Mouse (Mus musculus) macrophage (primary cell): ENCODE data around the gene Olfr922. TPM values are rescaled to one million over a fixed set of nuclear protein-coding genes. Genes with fewer than 3 reads are reported as not detected.

Experiments used
- H3K27ac ChIP-seq: fragments of 350-480 bp; formaldehyde crosslinking; 2 replicates; pipeline ENCODE4 v1.9.0; 2021
- H3K36me3 ChIP-seq: fragments of 350-480 bp; formaldehyde crosslinking; 2 replicates; pipeline ENCODE4 v1.9.0; 2021; ENCODE audit errors: inconsistent target
- H3K4me3 ChIP-seq: fragments of 350-480 bp; formaldehyde crosslinking; 2 replicates; pipeline ENCODE4 v1.9.0; 2021; ENCODE audit errors: inconsistent target
- H3K79me2 ChIP-seq: fragments of 350-480 bp; formaldehyde crosslinking; 2 replicates; pipeline ENCODE4 v1.9.0; 2021; ENCODE audit errors: inconsistent target
- WGBS: methylation state at CpG from one replicate; pipeline ENCODE4 v1.1.7; 2026; ENCODE audit warnings: inconsistent platforms; ENCODE audit not compliant: missing documents; 5-methylcytosine and 5-hydroxymethylcytosine counted together
- polyA plus RNA-seq: library from polyadenylated mRNA; stranded (reverse); fragments of 250-400 nt; gene quantifications from 3 replicates; pipeline ENCODE4 v1.2.4, GENCODE M21; 2018; ENCODE audit warnings: inconsistent platforms
- total RNA-seq, 78 experiments: library from RNA; depleted of rRNA; stranded (reverse); fragments of 250-400 nt; gene quantifications; 1 replicate in 9 of 78; 2 replicates in 24 of 78; 3 replicates in 43 of 78; 4 replicates in 2 of 78; pipeline ENCODE4 v1.2.4; 2018; ENCODE audit warnings: inconsistent platforms in 56 of 78

Olfr922 gene
- total RNA-seq (2018; cell fraction: chromatin; rRNA removed) = not detected
- total RNA-seq (2018; cell fraction: cytosol; rRNA removed) = not detected
- total RNA-seq (2018; cell fraction: nucleus; rRNA removed) = under 1 TPM in 1 of 26 experiments, not detected in 25; 0.26 TPM
- not detected in 3 replicates for polyA plus RNA-seq

GRCm38 (mm10) chr9:38814314-38814713 is at the start of gene Olfr922:
Gene Olfr922 (plus strand): TSS chr9:38814614.
- H3K36me3 ChIP-seq = no peaks in the 10 kb centered on the region
- no peak within 1 kb of the TSS for H3K4me3 ChIP-seq
- H3K79me2 ChIP-seq = no peaks in the 10 kb centered on the region
- WGBS = 82% methylated on average over 2 of the region's 2 CpGs
- no peak within 1 kb of the TSS for H3K27ac ChIP-seq

- H3K4me3 ChIP-seq = no peak within 1 kb of the TSS
- no peaks in the 10 kb centered on the region for H3K36me3 ChIP-seq
- no peak within 1 kb of the TSS for H3K27ac ChIP-seq
- no peaks in the 10 kb centered on the region for H3K79me2 ChIP-seq
Measured at GRCm38 (mm10) chr9:38772768-38773167, 41.6 kb upstream of the Olfr922 start, which contains the start of gene Olfr921. Gene Olfr921 (plus strand): TSS chr9:38773068.

GRCm38 (mm10) chr9:38792689-38793088 is 21.7 kb upstream of the Olfr922 start:
- Histone ChIP-seq H3K36me3 (no peaks in the 10 kb centered on the region), H3K4me3 (no peak overlapping the region), H3K79me2 (no peaks in the 10 kb centered on the region), H3K27ac (no peak overlapping the region)
- 58% methylated on average over 2 of the region's 2 CpGs for WGBS

- Histone ChIP-seq H3K4me3 (no peak overlapping the region), H3K79me2 (no peaks in the 10 kb centered on the region), H3K27ac (no peak overlapping the region), H3K36me3 (no peaks in the 10 kb centered on the region)
Measured at GRCm38 (mm10) chr9:38805696-38806095, 8.7 kb upstream of the Olfr922 start.

GRCm38 (mm10) chr9:38815458-38815986 is 1.1 kb downstream of the Olfr922 start:
- no peaks in the 10 kb centered on the region for H3K36me3 ChIP-seq
- H3K79me2 ChIP-seq = no peaks in the 10 kb centered on the region

GRCm38 (mm10) chr9:38826245-38826644 is 11.8 kb downstream of the Olfr922 start, which contains the start of gene Olfr923:
Gene Olfr923 (plus strand): TSS chr9:38826545.
- no peak within 1 kb of the TSS for H3K4me3 ChIP-seq
- no peak within 1 kb of the TSS for H3K27ac ChIP-seq
- H3K79me2 ChIP-seq = no peaks in the 10 kb centered on the region
- H3K36me3 ChIP-seq = no peaks in the 10 kb centered on the region
- WGBS = 100% methylated on average over 1 of the region's 1 CpGs

More at GRCm38 (mm10) chr9:38815458-38815986, 1.1 kb downstream of the Olfr922 start:
- H3K4me3 ChIP-seq = no peak overlapping the region
- 91% methylated on average over 1 of the region's 1 CpGs for WGBS
- H3K27ac ChIP-seq = no peak overlapping the region

DNA sequence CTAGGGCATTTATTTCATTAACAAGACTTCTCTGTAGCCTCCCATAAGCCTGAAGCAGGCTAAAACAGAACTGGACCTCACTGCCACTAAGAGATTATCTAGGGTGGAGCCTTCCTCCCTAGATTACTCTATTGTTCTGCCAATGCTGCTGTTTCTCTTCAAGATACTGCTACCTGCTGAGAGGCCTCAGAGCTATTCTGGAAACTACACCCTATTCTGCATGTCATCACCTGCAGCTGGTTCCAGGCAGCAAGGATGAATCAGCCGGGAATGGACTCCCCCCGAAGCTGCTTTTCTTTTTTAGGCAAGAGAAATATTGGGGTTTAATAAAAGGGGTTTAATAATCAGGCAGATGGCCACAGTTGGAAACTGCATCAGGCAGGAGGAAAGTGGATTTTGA is 18.6 kb downstream of the Olfr922 start:
- WGBS = 84% methylated on average over 2 of the region's 2 CpGs
- no peaks in the 10 kb centered on the region for H3K79me2 ChIP-seq
- no peak overlapping the region for H3K27ac ChIP-seq
- H3K36me3 ChIP-seq = no peaks in the 10 kb centered on the region
- no peak overlapping the region for H3K4me3 ChIP-seq

DNA sequence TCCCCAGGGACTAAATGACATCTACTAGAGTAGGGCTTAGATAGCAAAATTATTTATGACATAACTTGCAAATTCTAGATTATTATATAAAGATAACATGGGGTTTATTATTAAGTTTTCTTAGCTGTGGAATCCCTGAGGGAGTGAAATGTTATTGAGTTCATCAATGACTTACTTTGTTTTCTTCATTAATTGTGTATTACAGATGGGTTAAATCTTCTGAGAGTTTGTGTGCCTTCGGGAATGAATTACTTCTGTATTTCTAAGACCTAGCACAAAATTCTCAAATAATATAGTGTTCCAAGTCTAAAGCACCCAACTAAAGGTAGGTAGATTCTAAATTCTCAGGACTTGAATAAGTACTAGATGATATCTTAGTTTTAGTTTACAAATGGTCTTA is 29.7 kb downstream of the Olfr922 start, which contains the start of gene Olfr924:
Gene Olfr924, plus strand, starts transcription at position 301 of the 400 bp plus-strand sequence.
- WGBS = 93% methylated on average over 1 of the region's 1 CpGs
- Histone ChIP-seq H3K36me3 (no peaks in the 10 kb centered on the region), H3K79me2 (no peaks in the 10 kb centered on the region)

DNA sequence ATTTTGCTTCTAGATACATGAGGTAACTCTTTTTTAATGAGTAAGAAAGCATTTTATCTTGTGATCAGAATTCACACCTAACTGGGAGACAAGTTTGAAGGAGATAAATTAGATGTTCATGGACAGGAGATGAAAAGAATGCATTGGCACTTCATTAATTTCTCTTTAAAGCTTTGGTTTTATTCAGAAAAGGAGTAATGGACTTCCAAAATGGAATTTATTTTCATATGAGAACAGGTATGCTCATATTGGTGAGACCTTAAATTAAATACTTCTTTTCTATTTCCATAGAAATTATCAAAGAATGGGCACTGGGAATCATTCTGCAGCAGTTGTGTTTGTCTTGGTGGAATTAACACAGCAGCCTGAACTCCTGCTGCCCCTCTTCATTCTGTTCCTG is 40.3 kb downstream of the Olfr922 start, which contains the start of gene Olfr26:
Gene Olfr26, plus strand, starts transcription at position 301 of the 400 bp plus-strand sequence.
- Histone ChIP-seq H3K79me2 (no peaks in the 10 kb centered on the region), H3K4me3 (no peak within 1 kb of the TSS), H3K27ac (no peak within 1 kb of the TSS), H3K36me3 (no peaks in the 10 kb centered on the region)

More for the DNA sequence above, 29.7 kb downstream of the Olfr922 start, which contains the start of gene Olfr924:
- no peak within 1 kb of the TSS for H3K4me3 ChIP-seq
- H3K27ac ChIP-seq = no peak within 1 kb of the TSS

Other genes with a start within 250 kb of the Olfr922 start
- gene Olfr912, start 234.4 kb upstream of the Olfr922 start, polyA plus RNA-seq = not detected in 3 replicates
- not detected in 3 replicates for gene Olfr913, start 221.9 kb upstream of the Olfr922 start, polyA plus RNA-seq
- not detected in 3 replicates for gene Olfr914, start 209.5 kb upstream of the Olfr922 start, polyA plus RNA-seq
- gene Olfr916, start 154.7 kb upstream of the Olfr922 start, polyA plus RNA-seq = not detected in 3 replicates
- not detected in 3 replicates for gene Olfr917, start 148.8 kb upstream of the Olfr922 start, polyA plus RNA-seq
- not detected in 3 replicates for gene Olfr918, start 140.0 kb upstream of the Olfr922 start, polyA plus RNA-seq
- not detected in 3 replicates for gene Olfr919, start 110.9 kb upstream of the Olfr922 start, polyA plus RNA-seq
- 114 to 137 TPM (median 132 TPM) in 3 replicates for gene Vwa5a, start 96.3 kb upstream of the Olfr922 start, polyA plus RNA-seq
- gene Olfr920, start 62.3 kb upstream of the Olfr922 start, polyA plus RNA-seq = 0.06 to 0.48 TPM (median 0.29 TPM) in 3 replicates
- gene Olfr921, start 41.5 kb upstream of the Olfr922 start, polyA plus RNA-seq = not detected in 3 replicates
- not detected in 3 replicates for gene Olfr923, start 11.9 kb downstream of the Olfr922 start, polyA plus RNA-seq
- gene Olfr924, start 29.8 kb downstream of the Olfr922 start, polyA plus RNA-seq = not detected in 3 replicates
- gene Olfr26, start 40.4 kb downstream of the Olfr922 start, polyA plus RNA-seq = not detected in 3 replicates
- gene Olfr926, start 62.5 kb downstream of the Olfr922 start, polyA plus RNA-seq = not detected in 3 replicates
- gene Olfr930, start 115.2 kb downstream of the Olfr922 start, polyA plus RNA-seq = not detected in 3 replicates
- gene Olfr933, start 157.7 kb downstream of the Olfr922 start, polyA plus RNA-seq = not detected in 3 replicates
- gene Olfr934, start 173.7 kb downstream of the Olfr922 start, polyA plus RNA-seq = not detected in 3 replicates
- gene Olfr935, start 185.1 kb downstream of the Olfr922 start, polyA plus RNA-seq = not detected in 3 replicates
- gene Olfr146, start 208.8 kb downstream of the Olfr922 start, polyA plus RNA-seq = not detected in 3 replicates